Mouse (Mus musculus) midbrain, embryonic 16.5 days (tissue): ENCODE measurements at regions not wholly inside any gene's neighbourhood (a gene's known extent, or its start where the extent isn't known, plus 50 kb on each side); places are given as distances from the start of the nearest gene placed in this dataset.

Source experiments
- ATAC-seq: fragments of 200-750 bp; cut with Nextera tagmentation; 2 replicates; pipeline ENCODE4 v1.8.0; 2017; ENCODE audit warnings: moderate TSS enrichment
- H3K27ac ChIP-seq: fragments of 300-500 bp; sonication (generic); 2 replicates; pipeline ENCODE4 v1.5.1; 2014; ENCODE audit warnings: mild to moderate bottlenecking, low read length, mixed read lengths
- H3K27me3 ChIP-seq: fragments of 300-500 bp; sonication (generic); 2 replicates; pipeline ENCODE4 v1.6.1; 2014; ENCODE audit warnings: low read depth, low read length, mixed read lengths; ENCODE audit not compliant: control insufficient read depth, insufficient read depth
- H3K36me3 ChIP-seq: fragments of 300-500 bp; sonication (generic); 2 replicates; pipeline ENCODE4 v1.6.1; 2014; ENCODE audit warnings: mild to moderate bottlenecking, low read length, moderate library complexity, mixed read lengths; ENCODE audit not compliant: control insufficient read depth, insufficient read depth
- H3K4me1 ChIP-seq: fragments of 300-500 bp; sonication (generic); 2 replicates; pipeline ENCODE4 v1.6.1; 2014; ENCODE audit warnings: mild to moderate bottlenecking, low read length, mixed read lengths; ENCODE audit not compliant: control insufficient read depth, insufficient read depth
- H3K4me2 ChIP-seq: fragments of 300-500 bp; sonication (generic); 2 replicates; pipeline ENCODE4 v1.6.1; 2014; ENCODE audit warnings: mild to moderate bottlenecking, low read length, mixed read lengths
- H3K4me3 ChIP-seq: fragments of 300-500 bp; sonication (generic); 2 replicates; pipeline ENCODE4 v1.5.1; 2014; ENCODE audit warnings: low read depth, mild to moderate bottlenecking, low read length, moderate library complexity, mixed read lengths
- H3K9ac ChIP-seq: fragments of 300-500 bp; sonication (generic); 2 replicates; pipeline ENCODE4 v1.6.1; 2014; ENCODE audit warnings: low read depth, low read length, mixed read lengths
- H3K9me3 ChIP-seq: fragments of 300-500 bp; sonication (generic); replicated peaks from 2 replicates; pipeline ENCODE4 v1.6.1; 2014; ENCODE audit warnings: mild to moderate bottlenecking, low read length, mixed read lengths; ENCODE audit not compliant: control insufficient read depth, poor library complexity, severe bottlenecking
- WGBS: fragments of 180-500 bp; shearing (Covaris S2); extraction: QIAGEN DNeasy Blood & Tissue Kit; methylation state at CpG from one replicate; pipeline ENCODE4 v1.1.7; 2014; 5-methylcytosine and 5-hydroxymethylcytosine counted together

DNA sequence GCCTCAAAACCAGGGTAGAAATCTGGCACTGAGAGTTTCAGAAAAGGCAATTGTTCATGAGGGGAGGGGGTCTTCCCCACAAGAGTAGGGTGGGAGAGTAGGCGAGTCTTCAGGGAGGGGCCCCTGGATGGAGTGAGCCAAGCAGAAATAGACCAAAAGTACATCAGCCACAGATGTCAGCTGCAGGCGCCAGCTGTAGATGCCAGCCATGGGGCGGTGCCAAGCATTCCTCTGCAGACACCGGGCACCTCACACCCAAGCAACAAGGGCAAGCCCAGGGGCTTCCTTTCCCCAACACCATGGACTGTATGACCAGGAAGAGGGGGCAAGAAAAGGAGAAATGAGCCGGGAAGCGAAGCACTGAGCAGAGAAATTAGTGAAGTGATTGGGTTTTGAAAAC is 613.9 kb upstream of the 2610301B20Rik start:
- Histone ChIP-seq H3K9me3 (no peaks in the 10 kb centered on the region), H3K4me2 (no peak overlapping the region), H3K27me3 (no peaks in the 10 kb centered on the region), H3K27ac (no peak overlapping the region), H3K9ac (no peak overlapping the region), H3K36me3 (no peaks in the 10 kb centered on the region), H3K4me1 (no peaks in the 10 kb centered on the region), H3K4me3 (no peak overlapping the region)
- WGBS: 96% methylated on average over 6 of the region's 6 CpGs
- ATAC-seq: no peak

DNA sequence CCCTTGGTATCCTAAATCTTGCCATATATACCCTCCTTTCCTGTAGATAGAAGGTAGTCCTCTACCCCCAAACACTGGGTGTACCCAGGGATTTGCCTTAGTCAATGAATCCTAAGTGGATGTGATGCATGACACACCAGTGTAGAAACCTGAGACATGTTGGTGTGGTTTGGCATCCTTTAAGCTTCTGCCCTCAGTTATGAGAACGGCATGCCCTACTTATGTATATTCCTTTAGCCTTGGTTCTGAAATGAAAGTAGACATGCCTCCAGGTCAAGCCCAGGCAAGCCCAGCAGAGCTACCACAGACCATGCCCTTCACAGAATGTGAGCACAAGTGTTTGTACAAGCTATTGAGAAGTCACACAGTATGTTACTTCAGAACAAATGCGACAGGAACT is 608.4 kb upstream of the 2610301B20Rik start:
- Histone ChIP-seq H3K9ac (no peak overlapping the region), H3K36me3 (no peaks in the 10 kb centered on the region), H3K4me1 (no peaks in the 10 kb centered on the region), H3K4me2 (no peak overlapping the region), H3K27me3 (no peaks in the 10 kb centered on the region), H3K9me3 (no peaks in the 10 kb centered on the region), H3K27ac (no peak overlapping the region), H3K4me3 (no peak overlapping the region)
- WGBS: 86% methylated on average over 2 of the region's 2 CpGs
- ATAC-seq: no peak

DNA sequence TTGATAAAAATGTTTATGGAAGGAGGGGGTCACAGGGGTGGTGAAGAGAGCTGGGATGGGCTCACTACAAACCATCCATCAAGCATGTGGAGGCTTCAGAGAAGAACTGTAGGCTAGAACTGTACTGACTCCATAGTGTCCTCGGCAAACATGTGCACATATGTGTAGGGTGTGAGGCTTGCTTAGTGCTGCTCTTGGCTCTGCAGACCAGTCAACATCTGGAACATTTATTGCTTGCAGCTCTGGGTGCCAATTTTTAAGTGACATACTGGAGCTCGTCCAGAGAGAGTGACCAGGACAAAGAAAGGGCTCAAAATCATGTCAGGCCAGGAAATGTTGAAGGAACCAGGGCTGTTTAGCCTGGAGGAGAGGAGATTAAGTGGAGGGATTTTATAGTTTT is 588.7 kb upstream of the 2610301B20Rik start:
- H3K9ac ChIP-seq: no peak overlapping the region
- H3K36me3 ChIP-seq: no peaks in the 10 kb centered on the region
- no peak for ATAC-seq
- no peak overlapping the region for H3K27ac ChIP-seq
- H3K9me3 ChIP-seq: no peaks in the 10 kb centered on the region
- H3K4me1 ChIP-seq: no peaks in the 10 kb centered on the region
- no peaks in the 10 kb centered on the region for H3K27me3 ChIP-seq
- no peak overlapping the region for H3K4me3 ChIP-seq
- no peak overlapping the region for H3K4me2 ChIP-seq
- 77% methylated on average over 2 of the region's 2 CpGs for WGBS

DNA sequence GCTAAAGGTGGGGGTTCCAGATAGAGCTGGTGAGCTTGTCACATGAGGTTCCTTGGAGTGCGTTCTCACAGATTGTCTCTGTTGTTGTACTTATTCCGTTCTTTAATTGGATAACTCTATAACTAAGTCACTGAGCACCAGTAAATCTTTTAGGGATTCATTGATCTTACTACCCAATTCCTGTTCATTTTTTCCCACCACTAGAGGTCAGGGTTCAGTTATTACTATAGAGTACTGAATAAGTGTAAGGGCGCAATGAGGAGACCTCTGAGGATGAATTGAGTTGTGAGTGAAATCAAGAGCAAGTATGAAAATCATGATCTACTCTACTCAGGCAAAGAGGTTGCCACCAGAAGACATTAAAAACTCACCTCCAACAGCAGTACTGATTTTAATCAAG is 584.0 kb upstream of the 2610301B20Rik start:
- no peaks in the 10 kb centered on the region for H3K9me3 ChIP-seq
- no peak overlapping the region for H3K4me2 ChIP-seq
- 75% methylated on average over 3 of the region's 3 CpGs for WGBS

DNA sequence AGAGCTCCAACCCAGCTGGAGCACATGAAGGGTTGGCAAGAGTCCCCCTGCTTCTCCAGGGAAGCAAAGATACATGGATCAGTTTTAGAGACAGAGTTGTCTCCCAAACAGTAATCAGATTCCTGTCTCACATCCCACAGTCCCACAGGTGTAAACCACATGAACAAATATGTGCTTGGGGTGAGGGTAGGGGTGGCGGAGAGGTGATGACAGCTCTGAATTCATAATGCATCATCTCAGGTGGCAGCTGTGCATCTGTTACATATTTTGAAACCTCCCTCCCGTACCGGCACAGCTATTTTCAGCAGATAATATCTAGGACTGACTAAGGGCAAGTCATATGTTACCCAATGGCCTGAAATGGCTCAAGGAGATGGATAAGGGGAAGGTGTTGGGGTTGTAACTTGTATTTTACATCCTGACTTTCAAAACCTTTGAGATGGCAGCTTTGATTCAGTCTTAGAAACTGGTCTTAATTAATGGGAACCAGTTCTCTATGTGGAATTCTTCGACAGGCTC is 579.2 kb upstream of the 2610301B20Rik start:
- 87% methylated on average over 4 of the region's 4 CpGs for WGBS
- no peaks in the 10 kb centered on the region for H3K4me1 ChIP-seq
- no peak for ATAC-seq
- no peak overlapping the region for H3K9ac ChIP-seq
- no peak overlapping the region for H3K27ac ChIP-seq
- no peak overlapping the region for H3K4me3 ChIP-seq
- H3K4me2 ChIP-seq: no peak overlapping the region
- no peaks in the 10 kb centered on the region for H3K27me3 ChIP-seq
- no peaks in the 10 kb centered on the region for H3K9me3 ChIP-seq
- no peaks in the 10 kb centered on the region for H3K36me3 ChIP-seq

More for the DNA sequence above, 584.0 kb upstream of the 2610301B20Rik start:
- Histone ChIP-seq H3K27me3 (no peaks in the 10 kb centered on the region), H3K27ac (no peak overlapping the region), H3K4me1 (no peaks in the 10 kb centered on the region), H3K36me3 (no peaks in the 10 kb centered on the region), H3K9ac (no peak overlapping the region), H3K4me3 (no peak overlapping the region)
- ATAC-seq: no peak

DNA sequence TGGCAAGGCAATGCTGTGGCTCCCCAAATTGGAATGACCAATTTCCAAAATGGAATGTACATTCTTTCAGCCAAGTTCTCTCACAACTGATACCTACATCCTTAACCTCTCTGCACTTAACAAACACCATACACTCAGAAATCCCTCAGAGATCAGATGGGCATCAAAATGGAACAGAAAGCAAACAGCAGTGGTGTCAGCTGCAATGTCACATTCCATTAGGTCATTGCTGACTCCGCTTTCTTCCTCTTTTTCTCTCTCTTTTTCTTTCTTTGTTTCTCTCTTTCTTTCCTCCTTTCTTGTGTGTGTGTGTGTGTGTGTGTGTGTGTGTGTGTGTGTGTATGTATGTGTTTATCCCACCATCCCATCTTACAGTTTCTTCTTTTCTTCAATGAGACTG is 578.1 kb upstream of the 2610301B20Rik start:
- Histone ChIP-seq H3K9me3 (no peaks in the 10 kb centered on the region), H3K9ac (no peak overlapping the region), H3K4me2 (no peak overlapping the region), H3K4me1 (no peaks in the 10 kb centered on the region), H3K4me3 (no peak overlapping the region), H3K36me3 (no peaks in the 10 kb centered on the region), H3K27ac (no peak overlapping the region), H3K27me3 (no peaks in the 10 kb centered on the region)
- ATAC-seq: no peak
- WGBS: 90% methylated on average over 1 of the region's 1 CpGs

DNA sequence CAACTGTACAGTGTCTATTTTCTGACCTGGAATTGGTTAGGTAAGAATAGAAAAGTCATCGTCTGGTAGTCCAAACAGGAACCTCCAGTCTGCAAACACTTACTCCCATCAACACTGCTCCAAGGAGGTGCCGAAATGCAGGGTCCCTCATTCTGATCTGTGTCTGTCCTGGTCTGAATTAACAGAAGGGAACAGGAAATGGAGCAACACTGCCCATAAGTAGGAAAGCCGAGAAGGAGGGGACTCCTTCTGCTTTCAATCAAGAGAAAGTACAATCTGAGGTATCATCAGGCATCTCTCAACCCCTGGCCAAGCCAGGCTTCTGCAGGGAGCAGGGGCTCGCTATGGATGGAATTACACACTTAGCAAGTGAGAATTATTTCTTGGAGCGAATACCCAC is 562.4 kb upstream of the 2610301B20Rik start:
- H3K4me2 ChIP-seq: no peak overlapping the region
- no peaks in the 10 kb centered on the region for H3K36me3 ChIP-seq
- 77% methylated on average over 5 of the region's 5 CpGs for WGBS
- no peak overlapping the region for H3K27ac ChIP-seq
- ATAC-seq: no peak
- H3K9ac ChIP-seq: no peak overlapping the region
- H3K4me1 ChIP-seq: no peaks in the 10 kb centered on the region
- H3K27me3 ChIP-seq: no peaks in the 10 kb centered on the region
- no peak overlapping the region for H3K4me3 ChIP-seq
- no peaks in the 10 kb centered on the region for H3K9me3 ChIP-seq

DNA sequence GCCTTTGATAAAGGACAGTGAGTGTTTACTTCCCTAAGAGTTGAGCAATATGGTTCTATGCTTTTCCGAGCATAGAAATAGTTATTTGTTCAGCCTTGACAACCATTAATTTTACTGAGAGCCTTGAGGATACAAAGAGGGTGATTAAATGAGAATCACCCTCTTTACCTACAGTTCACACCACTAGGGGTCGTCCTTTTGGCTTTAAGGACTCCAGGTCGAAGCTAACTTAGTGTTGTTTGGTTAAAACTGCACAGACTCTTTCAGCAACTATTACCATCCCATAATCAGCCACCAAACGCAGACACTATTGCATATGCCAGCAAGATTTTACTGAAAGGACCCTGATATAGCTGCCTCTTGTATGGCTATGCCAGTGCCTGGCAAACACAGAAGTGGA is 559.2 kb upstream of the 2610301B20Rik start:
- Histone ChIP-seq H3K4me2 (no peak overlapping the region), H3K9ac (no peak overlapping the region), H3K27ac (no peak overlapping the region), H3K4me1 (no peaks in the 10 kb centered on the region), H3K9me3 (no peaks in the 10 kb centered on the region), H3K4me3 (no peak overlapping the region), H3K27me3 (no peaks in the 10 kb centered on the region), H3K36me3 (no peaks in the 10 kb centered on the region)
- WGBS: 78% methylated on average over 4 of the region's 4 CpGs
- no peak for ATAC-seq

DNA sequence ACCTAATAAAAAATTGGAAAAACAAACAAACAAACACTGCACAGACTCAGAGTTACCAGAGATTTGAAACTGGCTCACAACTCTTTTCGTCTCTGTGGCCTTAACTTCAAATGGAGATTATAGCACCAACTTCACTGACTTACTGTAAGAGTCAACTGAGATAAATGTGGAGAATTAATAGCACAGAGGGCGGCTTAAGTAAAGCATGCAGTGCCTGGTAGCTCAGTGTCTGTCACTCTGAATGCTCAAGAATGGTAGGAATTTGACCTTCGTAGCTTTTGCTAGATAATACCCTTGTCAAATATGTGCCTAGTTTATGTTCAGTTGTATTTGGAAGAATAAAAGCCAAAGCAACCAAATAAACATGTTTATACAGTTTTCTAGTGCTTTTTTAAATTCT is 558.4 kb upstream of the 2610301B20Rik start:
- Histone ChIP-seq H3K27ac (no peak overlapping the region), H3K36me3 (no peaks in the 10 kb centered on the region), H3K4me3 (no peak overlapping the region), H3K9me3 (no peaks in the 10 kb centered on the region), H3K4me2 (no peak overlapping the region), H3K4me1 (no peaks in the 10 kb centered on the region), H3K9ac (no peak overlapping the region), H3K27me3 (no peaks in the 10 kb centered on the region)
- no peak for ATAC-seq
- WGBS: 61% methylated on average over 3 of the region's 3 CpGs

DNA sequence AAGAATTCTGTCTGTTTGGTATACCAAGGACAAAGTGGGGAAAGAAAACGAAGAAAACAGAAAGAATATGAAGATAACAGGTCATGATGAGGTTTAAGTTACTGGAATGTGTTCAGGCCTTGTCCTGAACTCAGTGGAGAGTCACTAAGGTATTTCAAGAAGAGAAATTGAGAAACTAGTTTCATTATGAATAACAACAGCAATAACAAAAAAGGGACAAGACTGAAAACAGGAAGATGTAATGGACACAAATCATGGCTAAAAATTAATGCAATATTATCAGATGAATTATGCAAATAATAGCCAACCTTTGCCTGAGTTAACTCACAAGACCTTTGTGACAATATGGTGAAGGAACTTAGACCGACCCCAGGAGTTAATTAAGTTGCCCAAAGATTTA is 530.2 kb upstream of the 2610301B20Rik start:
- no peaks in the 10 kb centered on the region for H3K27me3 ChIP-seq

More for the DNA sequence above, 530.2 kb upstream of the 2610301B20Rik start:
- Histone ChIP-seq H3K4me3 (no peak overlapping the region), H3K9me3 (no peaks in the 10 kb centered on the region), H3K4me1 (no peaks in the 10 kb centered on the region), H3K4me2 (no peak overlapping the region), H3K36me3 (no peaks in the 10 kb centered on the region), H3K9ac (no peak overlapping the region), H3K27ac (no peak overlapping the region)
- WGBS: 60% methylated on average over 2 of the region's 2 CpGs
- ATAC-seq: no peak
